In the genomic region with DNA sequence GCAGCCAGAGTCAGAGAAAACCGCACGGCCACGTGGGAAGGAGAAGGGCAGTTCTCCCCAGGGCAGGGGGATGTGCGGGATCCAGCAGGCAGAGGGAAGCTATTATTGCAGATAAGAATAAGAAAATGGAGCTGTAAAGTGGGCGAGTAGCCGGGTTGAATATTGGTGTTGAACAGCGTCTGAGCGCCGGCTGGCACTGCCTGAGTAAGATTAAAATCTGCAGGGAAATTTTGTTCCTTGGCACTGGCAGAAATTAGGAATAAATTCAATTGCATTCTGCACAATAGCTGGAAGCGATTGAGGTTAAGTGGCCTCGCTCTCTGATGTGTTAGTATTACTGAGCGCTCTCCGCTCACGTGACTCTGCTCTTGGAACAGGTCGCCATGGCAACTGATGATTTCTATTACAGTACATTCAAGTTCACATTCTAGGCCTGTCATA, we compare ENCODE assay signal across 9 mouse cellular contexts. TPM values are rescaled to one million over a fixed set of nuclear protein-coding genes. Genes with fewer than 3 reads are reported as not detected.
DNase-seq lines count a peak whose midpoint lies in the region; ATAC-seq and TF ChIP-seq lines count a peak whose summit lies in the region.
"Had no signal": no experiment of that assay in that cellular context is flagged by ENCODE, and none has a peak within 500 bp of the region (broad histone marks: within the 10 kb centered on the region; RNA-seq: fewer than 3 reads in every experiment).

No protein-coding gene starts in this region.

- no peak overlapping the region for H3K4me3 ChIP-seq in CH12.LX (replicated peaks in 1 of 3; ENCODE audit: low read depth in 2 of 3, low read length in 2 of 3, poor library complexity in 1 of 3)
- peak overlapping the region; percentile 27 for H3K4me3 ChIP-seq in forebrain, embryonic 13.5 days
- 0 out of 2 replicates have a peak overlapping the region, but pooled peaks have one; percentile 3 for H3K4me3 ChIP-seq in intestine, postnatal 0 days (ENCODE audit: low read depth, low read length)
- peak overlapping the region; percentile 20 for H3K4me3 ChIP-seq in limb, embryonic 13.5 days

- DNase-seq in CH12.LX (ENCODE audit: extremely low read depth) = no peak
- DNase-seq in adrenal gland, adult 8-10 months = peak; percentile 45
- peak; percentile 16 for DNase-seq in retina, postnatal 7 days (ENCODE audit: low read depth, low spot score)

- no peak overlapping the region for H3K27ac ChIP-seq in CH12.LX (ENCODE audit: insufficient read depth, low read depth)
- peak overlapping the region; percentile 95 for H3K27ac ChIP-seq in forebrain, embryonic 13.5 days
- H3K27ac ChIP-seq in intestine, postnatal 0 days (ENCODE audit: low read depth, low read length) = no peak overlapping the region
- H3K27ac ChIP-seq in limb, embryonic 13.5 days = no peak overlapping the region

- no peaks in the 10 kb centered on the region for H3K9me3 ChIP-seq in CH12.LX (replicated peaks; ENCODE audit: low read length)
- H3K9me3 ChIP-seq in forebrain, embryonic 13.5 days (replicated peaks) = no peaks in the 10 kb centered on the region
- no peaks in the 10 kb centered on the region for H3K9me3 ChIP-seq in intestine, postnatal 0 days (ENCODE audit: control insufficient read depth)
- H3K9me3 ChIP-seq in limb, embryonic 13.5 days = no peaks in the 10 kb centered on the region

- no peaks in the 10 kb centered on the region for H3K36me3 ChIP-seq in CH12.LX (replicated peaks in 1 of 2; ENCODE audit: control insufficient read depth in 1 of 2, insufficient read depth in 1 of 2, low read length in 1 of 2)
- no peaks in the 10 kb centered on the region for H3K36me3 ChIP-seq in forebrain, embryonic 13.5 days (ENCODE audit: poor library complexity, severe bottlenecking)
- H3K36me3 ChIP-seq in intestine, postnatal 0 days (ENCODE audit: control insufficient read depth, insufficient read depth) = no peaks in the 10 kb centered on the region
- no peaks in the 10 kb centered on the region for H3K36me3 ChIP-seq in limb, embryonic 13.5 days

- TF ChIP-seq POLR2A in CH12.LX (IDR thresholded peaks at IDR 0.05; ENCODE audit: low read depth, low read length) = no peak

- no peaks in the 10 kb centered on the region for H3K27me3 ChIP-seq in CH12.LX (replicated peaks)
- H3K27me3 ChIP-seq in forebrain, embryonic 13.5 days = 0 out of 2 replicates have a peak, but pooled peaks cover 2% of the 10 kb centered on the region
- H3K27me3 ChIP-seq in intestine, postnatal 0 days (replicated peaks; ENCODE audit: control insufficient read depth, insufficient read depth, low read length) = no peaks in the 10 kb centered on the region
- peaks cover 7% of the 10 kb centered on the region; the same call in 1 of the 2 replicates for H3K27me3 ChIP-seq in limb, embryonic 13.5 days

- in situ Hi-C loops in CH12.LX (cut with MboI; ENCODE audit: low pct_ligation_motif_present, low pct_unique_long_range_greater_than_20kb, low sequenced_read_pairs) = no loop called here

- 8% methylated on average over 15 of the region's 15 CpGs for WGBS in forebrain, embryonic 13.5 days
- WGBS in intestine, postnatal 0 days = 22% methylated on average over 15 of the region's 15 CpGs
- WGBS in limb, embryonic 13.5 days = 24% methylated on average over 15 of the region's 15 CpGs

- no peak for TF ChIP-seq RAD21 in CH12.LX (IDR thresholded peaks at IDR 0.05; ENCODE audit: low read depth, low read length)

- H3K4me2 ChIP-seq in CH12.LX (ENCODE audit: insufficient read depth, low read depth, poor library complexity, severe bottlenecking) = no peak overlapping the region
- H3K4me2 ChIP-seq in forebrain, embryonic 13.5 days = peak overlapping the region; percentile 59
- peak overlapping the region; percentile 54 for H3K4me2 ChIP-seq in intestine, postnatal 0 days (replicated peaks; ENCODE audit: low read depth)
- H3K4me2 ChIP-seq in limb, embryonic 13.5 days (replicated peaks) = peak overlapping the region; percentile 55

- no peak overlapping the region for H3K9ac ChIP-seq in CH12.LX (ENCODE audit: insufficient read depth, low read depth)
- 0 out of 2 replicates have a peak overlapping the region, but pooled peaks have one; percentile 37 for H3K9ac ChIP-seq in forebrain, embryonic 13.5 days
- H3K9ac ChIP-seq in intestine, postnatal 0 days (ENCODE audit: low read depth, low read length) = no peak overlapping the region
- H3K9ac ChIP-seq in limb, embryonic 13.5 days = no peak overlapping the region

- H3K79me2 ChIP-seq in CH12.LX (replicated peaks; ENCODE audit: control insufficient read depth, extremely low read depth, insufficient read depth, poor library complexity, severe bottlenecking) = no peaks in the 10 kb centered on the region

- peaks cover 5 to 20% of the 10 kb centered on the region in 2 experiments; a peak in 3 of 4 replicates for H3K4me1 ChIP-seq in CH12.LX (ENCODE audit: control insufficient read depth in 1 of 2, insufficient read depth in 2 of 2)
- H3K4me1 ChIP-seq in forebrain, embryonic 13.5 days = peaks cover 61% of the 10 kb centered on the region
- 0 out of 2 replicates have a peak, but pooled peaks cover 4% of the 10 kb centered on the region for H3K4me1 ChIP-seq in intestine, postnatal 0 days (replicated peaks; ENCODE audit: control insufficient read depth, insufficient read depth, low read length)
- H3K4me1 ChIP-seq in limb, embryonic 13.5 days = peaks cover 46% of the 10 kb centered on the region

- ATAC-seq in forebrain, embryonic 13.5 days = peak; percentile 91
- ATAC-seq in intestine, postnatal 0 days = no peak
- ATAC-seq in limb, embryonic 13.5 days (ENCODE audit: low FRiP score, low read depth) = no peak; the same call in 1 of the 2 replicates
- no peak for ATAC-seq in CD4-positive, CD25-positive, alpha-beta regulatory T cell, adult 4 months
- no peak for ATAC-seq in megakaryocyte progenitor cell, adult 5-6 weeks (replicated peaks; ENCODE audit: poor library complexity)

- TF ChIP-seq CTCF in CH12.LX (conservative IDR thresholded peaks at IDR 0.05 in 1 of 2, IDR thresholded peaks at IDR 0.05 in 1 of 2; ENCODE audit: low read depth in 2 of 2, low read length in 2 of 2) = no peak
- TF ChIP-seq CTCF in intestine, postnatal 0 days (IDR thresholded peaks at IDR 0.05; ENCODE audit: low read depth) = no peak

- no peak for TF ChIP-seq EP300 in CH12.LX (IDR thresholded peaks at IDR 0.05; ENCODE audit: low read length)

- dilution Hi-C loops in CH12.LX (cut with MboI; ENCODE audit: extremely low pct_ligation_motif_present, extremely low pct_unique_long_range_greater_than_20kb, low sequenced_read_pairs) = no loop called here

TF ChIP-seq in CH12.LX, 34 proteins besides CTCF, POLR2A, EP300 and RAD21:
- TF ChIP-seq KAT2A (IDR thresholded peaks at IDR 0.05; ENCODE audit: insufficient replicate concordance, low read length) (no peak), BHLHE40 (IDR thresholded peaks at IDR 0.05; ENCODE audit: low read depth, low read length) (0 out of 2 replicates have a peak, but pooled peaks have one; percentile 18), RCOR1 (conservative IDR thresholded peaks at IDR 0.05; ENCODE audit: low read depth, low read length) (no peak)

RNA-seq across cellular contexts. Expression of a gene that starts 29.4 kb away (rescaled TPM):
- total RNA-seq in CH12.LX (2012; rRNA removed) (0.04 TPM in 1 of 2 replicates, not detected in the other), CH12.LX (2014; rRNA removed) (0.07 TPM in 1 of 2 replicates, not detected in the other)
- polyA plus RNA-seq in CH12.LX (2012; ENCODE audit: insufficient read length, low read depth) = 0.07 and 0.11 TPM in 2 replicates
- not detected for total RNA-seq in adrenal gland, adult 8-10 months (2022)
- polyA plus RNA-seq in forebrain, embryonic 13.5 days (2015; fragmentation: Nextera tagmentation; extraction: Ambion mirVana) = 0.32 and 0.44 TPM in 2 replicates
- polyA plus RNA-seq in intestine, postnatal 0 days (2015; fragmentation: Nextera tagmentation; extraction: Ambion mirVana) = not detected in 2 replicates
- polyA plus RNA-seq in limb, embryonic 13.5 days (2015; fragmentation: Nextera tagmentation; extraction: Ambion mirVana) = 0.23 and 0.29 TPM in 2 replicates
- polyA plus RNA-seq in CD4-positive, CD25-positive, alpha-beta regulatory T cell, adult 4 months (2017; shearing (Covaris generic)) = not detected
- total RNA-seq in megakaryocyte progenitor cell, adult 5-6 weeks (2015) = not detected in 2 replicates
- total RNA-seq in megakaryocyte progenitor cell, adult 5-6 weeks (2017) = not detected in 2 replicates
- polyA plus RNA-seq: liver, embryonic 16.5 days had no signal

Comparison
In these comparisons a context has a peak if more than half of its experiments do, and no peak if none do; other contexts are left out.
1. H3K4me3 ChIP-seq: peak in forebrain, embryonic 13.5 days (single experiment), intestine, postnatal 0 days (single experiment) and limb, embryonic 13.5 days (single experiment); none in CH12.LX (0 of 3).